Mouse (Mus musculus) megakaryocyte, embryonic 14.5 days (primary cell): Measurements from ENCODE around the gene Sgsm2. TPM values are rescaled to one million over a fixed set of nuclear protein-coding genes. Genes with fewer than 3 reads are reported as not detected.

Experiments used
- H3K27me3 ChIP-seq: replicated peaks from 2 replicates; pipeline ENCODE3; 2012; ENCODE audit warnings: inconsistent platforms
- H3K36me3 ChIP-seq: replicated peaks from 2 replicates; pipeline ENCODE3; 2012; ENCODE audit warnings: low read length, inconsistent platforms, mixed read lengths
- H3K4me1 ChIP-seq: 2 replicates; pipeline ENCODE4 v1.6.1; 2012; ENCODE audit warnings: inconsistent platforms
- H3K4me3 ChIP-seq: replicated peaks from 2 replicates; pipeline ENCODE3; 2012; ENCODE audit warnings: moderate library complexity, mild to moderate bottlenecking, inconsistent platforms
- H3K9me3 ChIP-seq: 2 replicates; pipeline ENCODE4 v1.6.1; 2012; ENCODE audit warnings: inconsistent platforms
- FLI1 ChIP-seq: IDR thresholded peaks from 2 replicates; pipeline ENCODE4 v1.6.1; 2012; ENCODE audit warnings: low read length, inconsistent platforms, mixed read lengths
- GATA1 ChIP-seq: IDR thresholded peaks from 3 replicates; pipeline ENCODE4 v1.6.1; 2012; ENCODE audit warnings: mixed read lengths, low read length, inconsistent platforms, borderline replicate concordance
- polyA plus RNA-seq: library from polyadenylated mRNA; stranded (reverse); fragments of >175 nt; gene quantifications from 2 replicates; pipeline ENCODE4 v1.2.3, GENCODE M21; 2012; ENCODE audit warnings: low replicate concordance; ENCODE audit not compliant: insufficient read depth

Gene Sgsm2
- polyA plus RNA-seq, 1 experiment = 3.6 TPM

DNA sequence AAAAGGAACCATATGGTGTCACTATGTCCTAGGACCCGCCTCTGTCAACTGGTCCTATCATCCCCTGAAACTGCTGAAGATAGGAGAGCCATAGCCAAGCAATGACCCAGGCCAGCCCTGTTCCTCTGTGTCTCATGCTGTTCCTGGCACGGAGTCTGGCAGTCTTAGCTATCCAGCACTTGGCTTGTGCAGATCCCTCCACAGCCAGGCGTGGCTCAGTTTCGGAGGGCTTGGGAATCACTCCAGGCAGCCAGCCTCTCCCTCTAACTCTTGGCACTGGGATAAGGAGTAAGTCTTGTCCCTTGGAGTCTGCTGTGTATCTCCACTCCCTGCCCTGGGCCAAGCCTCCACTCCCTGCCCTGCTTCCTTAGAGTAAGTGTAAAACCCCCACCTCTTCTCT lies 30.2 kb downstream of the Sgsm2 start:
- H3K4me1 ChIP-seq = peaks cover 26% of the 10 kb centered on the region
- H3K9me3 ChIP-seq = no peaks in the 10 kb centered on the region
- peaks cover 34% of the 10 kb centered on the region for H3K27me3 ChIP-seq
- no peak for TF ChIP-seq GATA1
- no peak for TF ChIP-seq FLI1
- no peak overlapping the region for H3K4me3 ChIP-seq
- peaks cover 48% of the 10 kb centered on the region for H3K36me3 ChIP-seq

DNA sequence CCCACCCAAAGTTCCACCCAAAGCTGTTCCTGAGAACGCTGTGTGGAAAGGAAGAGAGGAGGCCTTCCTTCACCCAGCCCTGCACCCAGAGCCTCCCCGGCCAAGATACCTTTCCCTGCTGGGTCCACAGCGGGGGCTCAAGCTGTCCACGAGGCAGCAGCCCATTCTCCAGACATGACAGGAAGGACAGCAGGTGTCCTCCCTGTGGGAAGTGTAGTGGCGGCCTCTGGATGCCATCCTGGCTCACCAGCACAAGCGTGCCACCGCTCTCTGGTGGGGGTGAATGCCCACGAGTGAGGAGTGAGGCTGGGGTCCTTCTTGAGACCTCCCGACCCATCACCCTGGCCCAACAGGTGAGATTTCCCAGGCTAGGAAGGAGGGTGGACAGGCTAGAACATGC lies 31.6 kb downstream of the Sgsm2 start:
- peaks cover 30% of the 10 kb centered on the region for H3K27me3 ChIP-seq
- peaks cover 48% of the 10 kb centered on the region for H3K36me3 ChIP-seq
- peaks cover 30% of the 10 kb centered on the region for H3K4me1 ChIP-seq
- no peak for TF ChIP-seq FLI1
- no peak for TF ChIP-seq GATA1
- H3K9me3 ChIP-seq = no peaks in the 10 kb centered on the region
- no peak overlapping the region for H3K4me3 ChIP-seq

DNA sequence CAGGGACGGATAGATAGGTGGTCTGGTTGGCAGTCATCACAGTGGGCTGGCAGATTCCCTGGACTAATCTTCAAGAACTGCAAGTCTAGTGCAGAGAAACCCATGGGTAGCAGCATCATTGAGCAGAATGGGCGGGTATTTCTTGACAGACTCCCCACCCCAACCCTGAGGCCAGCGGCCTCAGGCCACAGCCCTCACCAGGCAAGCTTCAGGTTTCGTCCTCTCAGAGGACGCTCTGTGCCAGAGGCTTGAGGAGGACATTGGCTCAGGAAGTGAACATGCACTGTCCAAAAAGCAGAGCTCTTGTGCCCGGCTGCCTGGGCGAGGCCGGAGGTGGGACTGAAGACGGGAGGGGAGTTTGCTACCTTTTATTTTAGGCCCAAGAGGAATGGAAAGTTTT lies 32.4 kb downstream of the Sgsm2 start:
- Histone ChIP-seq H3K27me3 (peaks cover 26% of the 10 kb centered on the region), H3K9me3 (no peaks in the 10 kb centered on the region), H3K36me3 (peaks cover 51% of the 10 kb centered on the region), H3K4me3 (no peak overlapping the region), H3K4me1 (peaks cover 34% of the 10 kb centered on the region)
- TF ChIP-seq GATA1 (no peak), FLI1 (no peak)

DNA sequence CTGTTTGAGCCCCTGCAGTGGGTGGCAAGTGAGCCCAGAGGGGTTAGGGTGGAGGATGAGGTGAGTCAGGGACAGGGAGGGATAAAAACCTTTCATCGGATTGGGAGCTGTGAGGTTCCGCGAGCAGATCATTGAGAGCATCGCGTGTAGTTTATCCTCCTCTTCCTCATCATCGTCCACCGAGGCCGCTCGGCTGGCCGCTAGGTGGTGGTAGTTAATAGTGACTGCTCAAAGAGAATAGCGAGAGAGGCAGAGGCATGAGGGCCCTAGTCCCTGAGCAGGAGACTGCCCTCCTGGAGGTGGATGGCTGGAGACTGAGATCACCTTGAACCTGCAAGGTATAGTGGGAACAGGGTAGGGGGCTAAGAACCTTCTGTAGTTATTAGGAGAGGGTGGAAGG lies 33.4 kb downstream of the Sgsm2 start:
- TF ChIP-seq GATA1 (no peak), FLI1 (no peak)
- peaks cover 34% of the 10 kb centered on the region for H3K4me1 ChIP-seq
- peaks cover 49% of the 10 kb centered on the region for H3K36me3 ChIP-seq

DNA sequence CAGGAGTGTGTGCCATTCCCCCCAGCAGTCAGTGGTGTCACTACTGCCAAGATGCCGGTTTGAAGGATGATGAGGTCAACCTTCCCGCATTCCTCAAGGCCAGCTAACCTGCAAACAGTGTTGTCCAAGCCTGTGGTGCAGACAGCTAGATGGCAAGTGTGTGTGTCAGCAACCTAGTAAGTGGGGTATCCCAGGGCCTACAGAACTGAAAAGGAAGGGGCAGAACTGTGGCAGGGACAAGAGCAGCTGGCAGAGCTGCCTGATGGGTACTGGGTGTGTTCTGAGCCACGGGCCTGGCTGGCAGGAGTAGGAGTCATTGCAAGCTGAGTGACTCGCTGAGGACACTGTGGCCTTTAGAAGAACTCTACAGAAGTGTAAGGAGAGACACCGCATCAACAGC lies 34.7 kb downstream of the Sgsm2 start:
- Histone ChIP-seq H3K4me1 (peaks cover 41% of the 10 kb centered on the region), H3K27me3 (peaks cover 15% of the 10 kb centered on the region), H3K36me3 (peaks cover 43% of the 10 kb centered on the region), H3K4me3 (no peak overlapping the region), H3K9me3 (no peaks in the 10 kb centered on the region)
- TF ChIP-seq GATA1 (no peak), FLI1 (no peak)

More for the DNA sequence above, 33.4 kb downstream of the Sgsm2 start:
- H3K4me3 ChIP-seq = no peak overlapping the region
- no peaks in the 10 kb centered on the region for H3K9me3 ChIP-seq
- H3K27me3 ChIP-seq = peaks cover 20% of the 10 kb centered on the region

DNA sequence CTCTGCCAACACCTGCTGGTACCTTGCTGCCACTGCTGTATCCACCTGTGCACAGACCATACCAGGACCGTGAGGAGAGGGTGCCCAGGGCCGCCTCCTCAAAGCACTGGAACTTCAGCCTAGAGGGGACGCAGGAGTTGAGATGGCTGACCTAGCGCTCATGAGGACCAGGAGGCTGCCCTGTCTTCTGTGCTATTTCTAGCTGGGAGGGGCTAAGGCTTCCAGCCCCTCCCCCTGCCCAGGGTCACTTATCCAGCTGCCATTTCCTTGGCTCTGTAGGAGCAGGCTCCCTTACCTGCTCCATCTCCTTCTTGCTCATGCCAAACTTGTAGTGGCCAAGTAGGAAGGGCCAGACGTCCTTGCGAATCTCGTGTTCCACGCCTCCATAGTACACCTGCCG lies 39.1 kb downstream of the Sgsm2 start:
- TF ChIP-seq GATA1 = no peak
- no peak for TF ChIP-seq FLI1
- H3K9me3 ChIP-seq = no peaks in the 10 kb centered on the region
- peaks cover 10% of the 10 kb centered on the region for H3K27me3 ChIP-seq
- peak overlapping the region; percentile 10 for H3K4me3 ChIP-seq
- H3K4me1 ChIP-seq = peaks cover 32% of the 10 kb centered on the region
- H3K36me3 ChIP-seq = peaks cover 36% of the 10 kb centered on the region

DNA sequence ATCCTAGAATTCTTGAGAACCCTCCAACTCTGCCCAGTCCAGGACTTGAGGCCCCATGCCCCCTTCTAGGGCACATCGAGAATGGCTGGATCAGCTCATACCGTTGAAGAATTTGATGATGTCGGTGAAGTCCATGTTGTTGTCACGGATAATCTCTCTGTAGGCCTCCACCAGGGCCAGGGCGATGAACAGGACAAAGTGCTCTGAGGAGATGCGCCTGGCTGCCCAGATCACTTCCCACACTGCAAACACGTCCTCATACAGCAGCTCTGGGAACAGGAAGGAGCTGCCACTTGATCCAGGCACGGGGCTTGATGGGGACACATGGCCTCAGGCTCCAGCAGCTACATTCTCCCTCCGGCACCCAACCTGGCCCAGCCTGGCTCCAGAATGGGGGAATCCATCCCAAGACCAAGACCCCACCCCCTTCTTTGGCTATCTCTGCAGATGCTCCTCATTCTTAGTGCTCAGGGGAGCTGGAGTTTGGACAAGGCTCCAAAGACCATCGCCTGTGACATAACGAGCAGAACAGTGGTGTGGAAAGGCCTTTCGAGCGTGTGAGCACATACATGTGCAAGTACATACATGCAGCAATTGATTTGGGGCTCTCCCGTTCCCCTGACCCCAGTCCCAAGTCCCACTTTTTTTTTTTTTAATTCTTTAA lies 45.7 kb downstream of the Sgsm2 start:
- Histone ChIP-seq H3K9me3 (no peaks in the 10 kb centered on the region), H3K4me3 (no peak overlapping the region)
- TF ChIP-seq GATA1 (no peak), FLI1 (no peak)

DNA sequence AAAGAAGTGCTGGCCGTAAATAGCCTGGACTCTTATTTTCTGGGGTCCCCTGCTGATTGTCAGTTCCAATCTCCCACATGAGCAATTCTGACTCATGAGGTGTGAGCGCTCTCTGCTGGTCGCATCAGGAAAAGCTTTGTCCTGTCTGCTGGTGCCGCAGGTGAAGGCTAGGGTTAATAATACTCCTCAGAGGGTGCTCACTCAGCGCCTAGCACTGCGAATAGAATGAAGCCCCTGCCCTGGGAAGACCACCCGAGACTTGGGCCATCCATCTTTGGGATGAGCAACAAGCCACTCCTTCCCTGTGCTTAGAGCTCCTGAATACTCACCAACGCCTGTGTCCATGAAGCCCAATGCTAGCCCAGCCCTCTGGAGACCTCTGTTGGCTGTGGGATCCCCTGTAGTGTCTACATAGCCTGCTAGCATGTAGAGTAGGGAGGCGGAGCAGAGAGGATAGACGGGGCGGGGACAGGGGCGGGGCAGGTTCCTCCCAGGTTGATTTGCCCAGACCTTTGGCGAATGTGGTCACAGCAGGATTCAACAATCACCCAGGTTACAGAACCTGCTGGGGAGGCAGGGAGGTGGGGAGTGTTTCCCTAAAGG lies 48.8 kb downstream of the Sgsm2 start:
- Histone ChIP-seq H3K9me3 (peaks cover 17% of the 10 kb centered on the region), H3K4me3 (peak overlapping the region; percentile 80), H3K4me1 (peaks cover 48% of the 10 kb centered on the region), H3K36me3 (peaks cover 70% of the 10 kb centered on the region), H3K27me3 (no peaks in the 10 kb centered on the region)
- TF ChIP-seq GATA1 (no peak), FLI1 (no peak)

More for the DNA sequence above, 45.7 kb downstream of the Sgsm2 start:
- H3K4me1 ChIP-seq = peaks cover 29% of the 10 kb centered on the region
- H3K36me3 ChIP-seq = peaks cover 55% of the 10 kb centered on the region
- no peaks in the 10 kb centered on the region for H3K27me3 ChIP-seq

DNA sequence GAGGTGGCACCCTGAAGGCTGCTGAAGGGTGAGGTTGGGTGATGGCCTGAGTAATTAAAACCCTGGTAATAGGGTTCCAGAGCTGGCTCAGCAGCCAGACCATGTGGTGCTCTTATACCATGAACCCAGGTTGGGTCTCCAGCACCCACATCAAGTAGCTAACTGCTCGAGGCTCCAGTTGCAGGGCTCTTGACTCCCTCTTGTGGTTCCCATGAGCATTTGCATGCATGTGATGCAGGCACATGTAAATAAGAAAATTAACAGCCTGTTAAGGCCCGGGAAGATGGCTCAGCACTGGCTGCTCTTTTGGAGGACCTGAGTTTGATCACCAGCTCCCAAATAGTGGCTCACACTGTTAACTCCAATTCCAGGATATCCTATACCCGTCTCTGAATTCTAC lies 51.1 kb downstream of the Sgsm2 start:
- TF ChIP-seq FLI1 = no peak
- no peak for TF ChIP-seq GATA1
- peaks cover 17% of the 10 kb centered on the region for H3K9me3 ChIP-seq
- no peak overlapping the region for H3K4me3 ChIP-seq
- H3K27me3 ChIP-seq = no peaks in the 10 kb centered on the region
- peaks cover 64% of the 10 kb centered on the region for H3K4me1 ChIP-seq
- H3K36me3 ChIP-seq = peaks cover 79% of the 10 kb centered on the region

DNA sequence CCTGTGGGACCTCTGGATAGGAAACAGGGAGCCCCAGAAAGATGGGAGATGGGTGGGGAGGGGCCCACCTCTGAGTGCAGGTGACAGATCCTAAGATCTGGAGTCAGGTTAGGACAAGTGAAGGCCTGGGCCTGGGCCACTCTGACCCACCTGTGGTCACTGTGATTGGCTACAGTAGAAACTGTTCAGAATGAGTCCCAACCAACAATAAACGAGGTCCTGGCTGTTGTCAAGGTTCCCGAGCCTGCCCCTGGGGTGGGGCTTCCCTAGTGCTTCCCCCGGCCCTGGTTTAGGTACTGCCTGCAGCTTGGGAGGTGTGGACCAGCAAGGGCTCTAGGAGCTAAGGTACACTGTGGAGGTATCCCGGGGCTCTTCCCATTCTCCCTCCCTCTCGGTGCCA lies 53.1 kb downstream of the Sgsm2 start:
- H3K9me3 ChIP-seq = peaks cover 17% of the 10 kb centered on the region
- H3K4me3 ChIP-seq = peak overlapping the region; percentile 20
- no peaks in the 10 kb centered on the region for H3K27me3 ChIP-seq
- H3K36me3 ChIP-seq = peaks cover 74% of the 10 kb centered on the region
- TF ChIP-seq FLI1 = no peak
- TF ChIP-seq GATA1 = no peak
- peaks cover 82% of the 10 kb centered on the region for H3K4me1 ChIP-seq
